Mouse (Mus musculus) hindbrain, embryonic 12.5 days (tissue): ENCODE results near the gene Rps6kc1. TPM values are rescaled to one million over a fixed set of nuclear protein-coding genes. Genes with fewer than 3 reads are reported as not detected.

Source experiments
- ATAC-seq: fragments of 200-750 bp; cut with Nextera tagmentation; 2 replicates; pipeline ENCODE4 v1.8.0; 2017; ENCODE audit warnings: moderate TSS enrichment; ENCODE audit not compliant: low FRiP score
- H3K27ac ChIP-seq: fragments of 300-500 bp; sonication (generic); 2 replicates; pipeline ENCODE4 v1.5.1; 2016; ENCODE audit warnings: mild to moderate bottlenecking
- H3K27me3 ChIP-seq: fragments of 300-500 bp; sonication (generic); 2 replicates; pipeline ENCODE4 v1.6.1; 2016; ENCODE audit warnings: mild to moderate bottlenecking
- H3K36me3 ChIP-seq: fragments of 300-500 bp; sonication (generic); 2 replicates; pipeline ENCODE4 v1.6.1; 2016; ENCODE audit warnings: mild to moderate bottlenecking
- H3K4me1 ChIP-seq: fragments of 300-500 bp; sonication (generic); 2 replicates; pipeline ENCODE4 v1.6.1; 2016
- H3K4me2 ChIP-seq: fragments of 300-500 bp; sonication (generic); replicated peaks from 2 replicates; pipeline ENCODE4 v1.6.1; 2016; ENCODE audit warnings: mild to moderate bottlenecking
- H3K4me3 ChIP-seq: fragments of 300-500 bp; sonication (generic); 2 replicates; pipeline ENCODE4 v1.5.1; 2016; ENCODE audit warnings: mild to moderate bottlenecking
- H3K9ac ChIP-seq: fragments of 300-500 bp; sonication (generic); 2 replicates; pipeline ENCODE4 v1.6.1; 2016; ENCODE audit warnings: mild to moderate bottlenecking, moderate library complexity
- H3K9me3 ChIP-seq: fragments of 300-500 bp; sonication (generic); replicated peaks from 2 replicates; pipeline ENCODE4 v1.6.1; 2016; ENCODE audit warnings: mild to moderate bottlenecking
- WGBS: fragments of 180-500 bp; shearing (Covaris S2); methylation state at CpG from one replicate; pipeline ENCODE4 v1.1.7; 2016; 5-methylcytosine and 5-hydroxymethylcytosine counted together
- polyA plus RNA-seq: library from polyadenylated mRNA; unstranded; fragments of >200 nt; fragmentation: Nextera tagmentation; extraction: Ambion mirVana; gene quantifications from 2 replicates; pipeline ENCODE4 v1.2.1, GENCODE M21; 2016

The Rps6kc1 gene
- polyA plus RNA-seq, result 23.9 and 29.1 TPM in 2 replicates

DNA sequence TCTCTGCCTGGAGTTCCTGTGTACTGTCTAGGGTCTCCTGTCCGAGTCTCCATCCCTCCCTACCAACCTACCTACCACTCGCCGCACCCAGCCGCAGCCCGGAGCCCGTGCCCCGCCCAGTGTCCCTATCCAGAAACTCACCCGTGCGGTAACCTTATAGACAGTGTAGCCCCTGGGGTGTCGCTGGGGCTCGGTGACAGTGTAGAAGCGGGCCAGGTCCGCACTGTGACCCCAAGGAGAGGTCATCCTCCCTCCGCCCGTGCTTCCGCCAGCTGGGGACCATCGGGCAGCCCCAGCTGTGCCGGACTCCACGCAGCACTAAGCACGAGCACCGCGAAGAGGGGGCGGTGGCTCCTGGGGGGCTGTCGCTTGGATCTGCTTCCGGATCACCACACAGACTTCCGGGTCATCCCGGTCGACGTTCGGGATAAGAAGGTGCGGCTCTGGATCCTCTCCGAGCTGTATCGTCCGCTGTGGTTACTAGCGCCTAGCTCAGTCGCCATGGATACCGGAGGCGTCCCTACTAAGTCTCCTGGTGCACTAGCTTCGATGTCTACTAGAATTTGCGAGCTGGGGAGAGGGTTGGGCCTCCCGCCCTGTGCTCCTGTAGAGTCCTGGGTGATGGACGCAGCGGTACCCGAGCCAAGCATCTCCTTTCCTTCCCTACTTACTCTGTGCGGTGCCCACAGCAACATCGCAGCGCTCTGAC, at the start of gene Rps6kc1:
Gene Rps6kc1, minus strand, starts transcription at position 356 of the 709 bp plus-strand sequence.
- no peaks in the 10 kb centered on the region for H3K9me3 ChIP-seq
- 0 out of 2 replicates have a peak, but pooled peaks cover 2% of the 10 kb centered on the region for H3K27me3 ChIP-seq
- peak; percentile 95 for ATAC-seq
- peak within 1 kb of the TSS; percentile 76 for H3K9ac ChIP-seq
- peak within 1 kb of the TSS; percentile 69 for H3K27ac ChIP-seq
- H3K4me2 ChIP-seq, result peak within 1 kb of the TSS; percentile 72
- WGBS, result under 1% methylated on average over 47 of the region's 47 CpGs
- H3K4me3 ChIP-seq, result peak within 1 kb of the TSS; percentile 66
- H3K36me3 ChIP-seq, result no peaks in the 10 kb centered on the region
- H3K4me1 ChIP-seq, result peaks cover 20% of the 10 kb centered on the region

DNA sequence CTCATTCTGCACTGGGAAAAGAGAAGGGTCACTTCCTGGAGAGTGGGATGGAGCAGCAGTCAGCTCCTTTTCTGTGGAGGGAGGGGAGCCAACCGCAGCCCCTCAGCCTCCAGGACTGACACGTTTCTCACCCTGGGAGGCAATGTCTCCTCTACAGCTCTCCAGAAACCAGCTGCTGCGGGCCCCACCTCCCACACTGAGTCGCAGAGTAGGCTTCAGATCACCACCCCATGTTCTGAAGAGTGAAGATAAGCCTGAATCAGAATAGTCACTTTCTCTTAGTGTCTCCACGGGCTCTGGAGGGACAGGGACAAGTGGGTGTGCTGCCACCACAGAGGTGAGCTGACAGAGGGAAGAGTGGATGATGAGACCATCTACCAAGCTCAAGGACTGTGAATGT, 47.3 kb upstream of the Rps6kc1 start:
- no peaks in the 10 kb centered on the region for H3K4me1 ChIP-seq
- no peak overlapping the region for H3K4me3 ChIP-seq
- no peak overlapping the region for H3K4me2 ChIP-seq
- H3K27me3 ChIP-seq, result no peaks in the 10 kb centered on the region
- H3K9ac ChIP-seq, result no peak overlapping the region
- no peaks in the 10 kb centered on the region for H3K9me3 ChIP-seq
- 88% methylated on average over 5 of the region's 5 CpGs for WGBS
- ATAC-seq, result no peak
- H3K27ac ChIP-seq, result no peak overlapping the region
- H3K36me3 ChIP-seq, result peaks cover 91% of the 10 kb centered on the region

DNA sequence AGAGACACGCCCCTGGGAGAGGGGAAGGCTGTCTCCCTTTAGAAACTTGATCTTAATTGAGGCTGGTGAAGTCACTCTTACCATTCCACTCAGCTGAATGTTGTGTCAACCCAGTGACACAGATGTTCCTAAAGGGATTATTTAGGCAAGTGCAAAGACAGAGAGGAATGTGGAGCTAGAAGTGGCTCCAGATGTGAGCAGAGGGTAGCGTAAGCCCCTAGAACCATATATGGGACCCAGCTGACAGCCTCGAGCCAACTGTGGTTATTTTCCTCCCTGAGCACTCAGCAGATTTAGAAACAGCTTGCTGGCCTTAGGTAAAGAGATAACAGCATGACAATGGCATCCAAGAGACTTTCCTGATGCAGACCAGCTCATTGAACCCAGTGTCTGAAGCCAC, 41.4 kb upstream of the Rps6kc1 start:
- Histone ChIP-seq H3K27ac (no peak overlapping the region), H3K4me2 (no peak overlapping the region), H3K36me3 (peaks cover 86% of the 10 kb centered on the region), H3K27me3 (no peaks in the 10 kb centered on the region), H3K4me3 (no peak overlapping the region), H3K4me1 (no peaks in the 10 kb centered on the region), H3K9ac (no peak overlapping the region), H3K9me3 (no peaks in the 10 kb centered on the region)
- no peak for ATAC-seq
- 71% methylated on average over 3 of the region's 3 CpGs for WGBS

DNA sequence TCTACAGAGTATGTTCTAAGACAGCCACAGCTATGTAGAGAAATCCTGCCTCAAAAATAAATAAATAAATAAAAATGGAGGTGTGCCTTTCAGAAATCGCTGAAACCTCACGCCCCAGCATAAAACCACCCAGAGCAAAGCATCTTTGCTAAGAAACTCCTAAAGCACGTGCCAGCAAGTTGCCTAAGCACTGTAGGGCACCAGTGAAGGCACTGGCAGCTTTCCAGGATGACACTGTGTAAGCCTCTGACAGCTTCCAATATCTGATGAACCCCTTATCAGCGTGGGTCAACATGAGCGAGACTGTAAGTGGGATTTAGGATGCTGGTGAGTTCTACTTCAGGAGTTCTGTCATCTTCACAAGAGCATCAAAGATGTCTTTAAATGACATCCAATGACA, 39.4 kb upstream of the Rps6kc1 start:
- H3K4me2 ChIP-seq, result no peak overlapping the region
- no peak overlapping the region for H3K9ac ChIP-seq
- peaks cover 84% of the 10 kb centered on the region for H3K36me3 ChIP-seq
- WGBS, result 86% methylated on average over 5 of the region's 5 CpGs
- H3K4me1 ChIP-seq, result no peaks in the 10 kb centered on the region
- H3K4me3 ChIP-seq, result no peak overlapping the region
- no peak for ATAC-seq
- H3K27me3 ChIP-seq, result no peaks in the 10 kb centered on the region
- H3K9me3 ChIP-seq, result no peaks in the 10 kb centered on the region
- H3K27ac ChIP-seq, result no peak overlapping the region

DNA sequence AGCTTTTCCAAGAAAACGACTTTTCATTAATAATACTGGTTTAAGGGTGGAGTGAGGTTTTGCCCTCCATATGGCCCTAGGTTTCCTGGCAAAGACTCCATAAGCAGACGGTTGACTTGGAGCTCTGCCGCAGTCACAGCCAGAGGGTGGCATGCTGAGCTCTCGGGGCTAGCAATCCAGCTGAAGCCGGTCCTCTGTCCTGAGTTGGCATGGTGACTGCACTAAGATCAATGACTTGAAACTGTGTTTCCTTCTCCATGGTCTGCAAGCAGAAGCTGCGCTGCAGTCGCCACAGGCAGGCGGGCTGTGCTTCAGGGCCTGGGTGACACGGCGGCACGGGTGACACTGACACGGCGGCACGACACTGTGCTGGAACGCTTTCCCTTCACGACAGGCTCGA, 37.3 kb upstream of the Rps6kc1 start:
- Histone ChIP-seq H3K4me2 (no peak overlapping the region), H3K4me1 (no peaks in the 10 kb centered on the region), H3K9me3 (no peaks in the 10 kb centered on the region), H3K36me3 (peaks cover 74% of the 10 kb centered on the region), H3K27ac (no peak overlapping the region), H3K9ac (no peak overlapping the region), H3K4me3 (no peak overlapping the region), H3K27me3 (no peaks in the 10 kb centered on the region)
- WGBS, result 90% methylated on average over 17 of the region's 17 CpGs
- no peak for ATAC-seq

DNA sequence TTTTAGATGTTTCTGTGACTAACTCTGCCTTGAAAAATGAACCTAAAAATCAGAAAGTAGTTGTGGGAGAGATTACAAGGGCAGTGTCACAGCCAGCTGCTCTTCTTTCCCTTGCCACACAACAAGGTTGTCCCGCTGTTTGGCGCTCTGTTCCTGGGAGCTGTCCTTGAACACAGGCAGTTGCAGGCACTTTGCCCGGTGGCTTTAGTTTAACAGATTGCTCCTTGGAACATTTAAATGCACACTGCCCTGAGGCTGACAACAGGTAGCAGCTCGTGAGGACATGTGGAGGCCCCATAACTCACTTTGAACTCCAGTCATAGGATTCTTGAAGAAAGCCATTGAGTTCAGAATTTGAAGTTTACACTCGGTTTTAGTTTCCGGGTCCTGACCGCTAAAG, 36.9 kb upstream of the Rps6kc1 start:
- H3K4me2 ChIP-seq, result no peak overlapping the region
- WGBS, result 91% methylated on average over 7 of the region's 7 CpGs
- ATAC-seq, result no peak
- no peak overlapping the region for H3K9ac ChIP-seq
- no peaks in the 10 kb centered on the region for H3K4me1 ChIP-seq
- H3K36me3 ChIP-seq, result peaks cover 74% of the 10 kb centered on the region
- no peaks in the 10 kb centered on the region for H3K27me3 ChIP-seq
- H3K27ac ChIP-seq, result no peak overlapping the region
- no peaks in the 10 kb centered on the region for H3K9me3 ChIP-seq
- H3K4me3 ChIP-seq, result no peak overlapping the region

DNA sequence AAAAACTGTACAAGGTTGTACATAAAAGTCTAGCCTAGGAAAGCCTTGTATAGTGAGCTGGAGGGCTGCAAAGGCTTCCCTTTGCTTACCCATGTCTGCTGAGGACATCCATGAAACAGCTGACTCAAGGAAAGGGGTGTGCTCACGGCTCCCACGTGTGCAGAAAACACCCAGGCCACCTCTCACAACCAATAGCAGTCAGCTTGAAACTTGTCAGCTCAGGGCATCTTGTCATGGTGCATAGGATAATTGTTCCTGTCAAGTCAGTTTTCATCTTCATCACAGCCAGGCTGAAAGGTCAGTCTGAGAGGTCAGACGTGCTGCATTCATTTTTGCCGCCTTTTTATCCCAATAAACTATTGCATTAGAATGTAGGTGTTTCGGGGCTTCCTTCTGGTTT, 36.4 kb upstream of the Rps6kc1 start:
- Histone ChIP-seq H3K4me1 (no peaks in the 10 kb centered on the region), H3K36me3 (peaks cover 74% of the 10 kb centered on the region), H3K9ac (no peak overlapping the region), H3K9me3 (no peaks in the 10 kb centered on the region), H3K27ac (no peak overlapping the region), H3K4me3 (no peak overlapping the region), H3K4me2 (no peak overlapping the region), H3K27me3 (no peaks in the 10 kb centered on the region)
- WGBS, result 85% methylated on average over 5 of the region's 5 CpGs
- no peak for ATAC-seq

DNA sequence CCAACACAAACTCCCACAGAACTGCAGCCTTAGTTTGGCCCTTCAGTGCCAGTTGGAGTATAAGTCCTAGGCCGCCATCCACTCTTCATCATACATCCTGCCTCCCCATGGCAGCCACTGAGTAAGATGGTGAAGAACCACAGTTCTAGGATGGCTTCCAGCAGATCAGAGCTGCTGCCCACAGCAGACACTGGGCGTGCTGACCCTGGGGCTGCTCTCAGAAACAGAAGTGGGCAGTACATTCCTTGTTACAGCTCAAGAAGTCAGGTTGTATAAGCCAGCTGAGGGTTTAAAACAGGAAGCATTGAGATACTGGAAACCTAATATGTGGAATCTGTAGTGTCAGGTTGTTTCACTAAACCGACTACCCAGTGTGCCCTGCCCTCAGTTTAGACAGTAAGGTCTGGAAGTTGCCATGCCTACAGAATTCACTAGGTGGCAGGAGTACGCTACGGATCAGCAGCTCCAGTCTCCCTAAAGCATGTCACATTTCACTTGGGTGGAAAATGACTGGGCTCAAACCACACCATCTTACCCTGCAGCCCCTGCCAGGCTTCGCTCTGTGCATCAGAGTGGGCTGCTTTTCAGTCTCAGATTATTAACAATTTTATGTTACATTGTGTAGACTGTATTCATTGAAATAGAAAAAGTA, 32.7 kb upstream of the Rps6kc1 start:
- Histone ChIP-seq H3K36me3 (peaks cover 82% of the 10 kb centered on the region), H3K9me3 (no peaks in the 10 kb centered on the region), H3K27ac (no peak overlapping the region), H3K4me1 (no peaks in the 10 kb centered on the region), H3K4me3 (no peak overlapping the region), H3K27me3 (no peaks in the 10 kb centered on the region), H3K9ac (no peak overlapping the region), H3K4me2 (no peak overlapping the region)
- peak; percentile 64; the same call in 1 of the 2 replicates for ATAC-seq
- WGBS, result 56% methylated on average over 6 of the region's 6 CpGs

DNA sequence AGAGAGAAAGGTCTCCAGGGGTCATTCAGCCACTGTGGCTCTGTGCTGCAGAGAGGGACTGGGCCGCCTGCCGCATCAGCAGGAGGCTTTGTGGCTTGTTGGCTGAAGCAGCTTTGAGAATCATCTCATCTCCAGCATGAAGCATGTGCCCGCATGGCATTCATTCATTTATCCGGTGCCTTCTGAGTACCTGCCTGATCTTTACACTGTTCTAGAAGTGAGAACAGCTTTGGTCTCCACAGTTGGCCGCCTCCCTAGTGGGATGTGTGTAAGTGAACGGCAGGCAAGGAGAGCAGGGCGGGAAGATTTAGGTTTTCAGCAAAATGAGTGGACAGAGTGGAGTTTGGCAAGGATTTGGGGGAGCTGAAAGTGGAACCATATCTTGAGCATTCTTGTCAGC, 28.2 kb upstream of the Rps6kc1 start:
- H3K36me3 ChIP-seq, result peaks cover 63% of the 10 kb centered on the region
- 77% methylated on average over 7 of the region's 7 CpGs for WGBS
- no peak for ATAC-seq

DNA sequence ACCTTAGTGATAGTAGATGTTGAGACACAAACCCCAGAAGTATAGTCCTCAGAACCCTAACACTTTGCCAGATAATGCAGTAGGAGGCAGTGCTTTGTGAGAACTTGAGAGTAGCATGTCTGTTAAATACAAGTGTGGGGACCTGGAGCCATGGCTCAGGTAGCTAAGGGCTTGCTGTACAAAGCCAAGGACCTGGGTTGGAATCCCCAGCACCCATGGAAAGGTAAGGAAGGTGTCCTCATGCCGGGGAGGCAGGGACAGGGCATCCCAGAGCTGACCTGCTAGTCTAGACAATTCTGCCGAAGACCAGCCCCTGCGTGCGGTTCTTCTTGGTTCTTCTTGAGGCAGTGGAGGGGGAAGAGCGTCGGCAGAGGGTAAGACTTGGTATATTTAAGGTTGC, 18.6 kb upstream of the Rps6kc1 start:
- Histone ChIP-seq H3K9me3 (no peaks in the 10 kb centered on the region), H3K4me2 (no peak overlapping the region), H3K36me3 (peaks cover 22% of the 10 kb centered on the region), H3K4me3 (no peak overlapping the region), H3K4me1 (peaks cover 17% of the 10 kb centered on the region), H3K9ac (no peak overlapping the region), H3K27me3 (no peaks in the 10 kb centered on the region), H3K27ac (no peak overlapping the region)
- 94% methylated on average over 6 of the region's 6 CpGs for WGBS
- no peak for ATAC-seq

More for the DNA sequence above, 28.2 kb upstream of the Rps6kc1 start:
- H3K4me1 ChIP-seq, result no peaks in the 10 kb centered on the region
- H3K4me3 ChIP-seq, result no peak overlapping the region
- no peaks in the 10 kb centered on the region for H3K27me3 ChIP-seq
- H3K9ac ChIP-seq, result no peak overlapping the region
- no peaks in the 10 kb centered on the region for H3K9me3 ChIP-seq
- no peak overlapping the region for H3K27ac ChIP-seq
- no peak overlapping the region for H3K4me2 ChIP-seq

DNA sequence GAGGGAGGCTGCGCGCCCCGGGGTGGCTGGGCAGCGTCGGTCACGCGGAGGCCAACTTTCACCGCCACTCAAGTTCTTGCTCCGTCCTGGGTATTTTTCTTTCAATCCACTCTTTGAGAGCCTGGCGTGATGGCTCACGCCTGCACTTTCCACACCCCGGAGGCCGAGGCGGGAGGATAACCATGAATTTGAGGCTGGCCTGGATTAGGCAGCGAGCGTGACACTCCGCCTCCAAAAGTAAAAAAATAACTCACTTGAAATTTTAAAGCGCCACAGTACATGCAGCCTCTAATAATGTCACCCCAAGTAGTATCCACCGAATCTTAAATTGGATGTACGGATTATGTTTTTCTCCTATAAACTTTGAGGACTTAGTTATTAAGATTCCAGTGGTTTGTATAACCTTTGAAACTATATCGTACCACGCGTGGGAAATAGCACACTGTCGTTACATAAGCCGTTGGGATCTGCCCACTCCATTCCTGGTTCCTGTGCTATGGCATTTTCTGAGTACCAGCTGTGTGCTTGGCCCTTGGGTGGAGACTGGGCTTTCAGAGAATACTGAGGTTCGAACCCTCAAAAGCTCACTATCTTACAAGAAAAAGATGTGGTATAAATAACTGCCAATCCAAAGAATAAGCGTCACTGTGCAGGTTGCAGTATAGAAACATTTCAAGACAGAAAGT, 17.6 kb upstream of the Rps6kc1 start:
- Histone ChIP-seq H3K9me3 (no peaks in the 10 kb centered on the region), H3K9ac (peak overlapping the region; percentile 94), H3K4me3 (peak overlapping the region; percentile 75), H3K4me2 (peak overlapping the region; percentile 84), H3K36me3 (peaks cover 12% of the 10 kb centered on the region), H3K27me3 (no peaks in the 10 kb centered on the region), H3K4me1 (peaks cover 17% of the 10 kb centered on the region), H3K27ac (peak overlapping the region; percentile 100)
- WGBS, result 9% methylated on average over 27 of the region's 27 CpGs
- ATAC-seq, result peak; percentile 44; the same call in 1 of the 2 replicates

DNA sequence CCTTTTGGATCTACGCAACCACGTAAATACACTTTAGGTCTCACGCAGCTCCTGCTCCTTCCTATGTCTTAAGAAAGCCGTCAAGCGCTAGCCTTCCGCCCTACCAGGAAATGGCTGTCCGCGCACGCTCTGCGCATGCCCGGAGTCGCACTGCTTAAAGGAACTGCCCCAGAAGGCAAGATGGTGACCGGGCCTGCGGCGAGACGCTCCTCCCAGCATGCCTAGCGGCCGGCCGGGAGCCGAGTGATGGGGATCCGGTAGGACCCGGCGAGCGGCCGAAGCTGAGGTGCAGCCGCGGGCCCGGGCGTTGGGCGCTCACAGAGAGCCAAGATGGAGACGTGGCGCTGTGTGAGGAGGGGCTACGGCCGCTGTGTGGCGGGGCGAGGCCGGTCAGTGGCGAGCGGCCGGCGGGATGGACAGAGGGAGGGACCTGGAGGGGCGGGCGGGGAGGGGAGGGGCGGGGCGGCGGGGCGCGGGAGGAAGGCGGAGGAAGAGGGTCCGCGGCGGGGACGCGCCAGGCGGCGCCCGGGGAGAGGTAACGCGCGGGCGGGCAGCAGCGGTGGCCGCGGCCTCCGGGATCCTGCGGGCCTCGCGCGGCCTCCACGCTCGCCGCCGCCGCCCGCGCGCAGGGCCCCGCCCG, 16.9 kb upstream of the Rps6kc1 start:
- Histone ChIP-seq H3K9ac (peak overlapping the region; percentile 94), H3K4me1 (peaks cover 17% of the 10 kb centered on the region), H3K27me3 (no peaks in the 10 kb centered on the region), H3K27ac (peak overlapping the region; percentile 100), H3K9me3 (no peaks in the 10 kb centered on the region), H3K4me3 (peak overlapping the region; percentile 75), H3K4me2 (peak overlapping the region; percentile 84), H3K36me3 (0 out of 2 replicates have a peak, but pooled peaks cover 6% of the 10 kb centered on the region)
- peak; percentile 98 for ATAC-seq
- WGBS, result under 1% methylated on average over 36 of the region's 79 CpGs
